ENCODE assay signal across 10 mouse cellular contexts in genomic region chr19:27363891-27364290, GRCm38 (mm10). TPM values are rescaled to one million over a fixed set of nuclear protein-coding genes. Genes with fewer than 3 reads are reported as not detected.
A peak's percentile ranks its signal among the peaks of the same experiment; 100 is the strongest.
DNase-seq lines count a peak whose midpoint lies in the region; ATAC-seq and TF ChIP-seq lines count a peak whose summit lies in the region.
"Had no signal": no experiment of that assay in that cellular context is flagged by ENCODE, and none has a peak within 500 bp of the region (broad histone marks: within the 10 kb centered on the region; RNA-seq: fewer than 3 reads in every experiment).

No protein-coding gene starts in this region.

- H3K27ac ChIP-seq in kidney, embryonic 15.5 days: no peak overlapping the region
- H3K27ac ChIP-seq in cortical plate, adult 2 months (ENCODE audit: insufficient read depth, low read length): no peak overlapping the region
- no peak overlapping the region for H3K27ac ChIP-seq in hindbrain, embryonic 14.5 days
- no peak overlapping the region for H3K27ac ChIP-seq in midbrain, embryonic 15.5 days

- no peak for TF ChIP-seq POLR2A in cortical plate, adult 2 months (IDR thresholded peaks at IDR 0.05; ENCODE audit: extremely low read depth, insufficient read depth, low read length)

- no peaks in the 10 kb centered on the region for H3K9me3 ChIP-seq in kidney, embryonic 15.5 days (replicated peaks)
- no peaks in the 10 kb centered on the region; the same call in 1 of the 2 replicates for H3K9me3 ChIP-seq in hindbrain, embryonic 14.5 days (ENCODE audit: control insufficient read depth, low read length)
- no peaks in the 10 kb centered on the region for H3K9me3 ChIP-seq in midbrain, embryonic 15.5 days

- WGBS in kidney, embryonic 15.5 days: 49% methylated on average over 4 of the region's 4 CpGs
- 56% methylated on average over 4 of the region's 4 CpGs for WGBS in hindbrain, embryonic 14.5 days
- WGBS in midbrain, embryonic 15.5 days: 36% methylated on average over 4 of the region's 4 CpGs

- DNase-seq in kidney, adult 9 months: no peak
- DNase-seq in hindbrain, embryonic 14.5 days (ENCODE audit: low spot score): no peak
- no peak for DNase-seq in cerebellum, adult 9-11 months
- DNase-seq in spleen, postnatal 36 days (ENCODE audit: low spot score in 2 of 2): no peak
- DNase-seq in left cerebral cortex, adult 11 months (ENCODE audit: low spot score): no peak
- DNase-seq: right cerebral cortex, adult 18-20 months had no signal

- no peak for TF ChIP-seq CTCF in cortical plate, adult 2 months (IDR thresholded peaks at IDR 0.05; ENCODE audit: extremely low read depth, insufficient read depth, low read length)

- no peaks in the 10 kb centered on the region for H3K27me3 ChIP-seq in kidney, embryonic 15.5 days
- H3K27me3 ChIP-seq in hindbrain, embryonic 14.5 days (ENCODE audit: control insufficient read depth, insufficient read depth, low read length): no peaks in the 10 kb centered on the region
- H3K27me3 ChIP-seq in midbrain, embryonic 15.5 days (replicated peaks): no peaks in the 10 kb centered on the region

- H3K4me3 ChIP-seq in kidney, embryonic 15.5 days (replicated peaks): peak overlapping the region; percentile 30
- H3K4me3 ChIP-seq in cortical plate, adult 2 months (ENCODE audit: insufficient read depth, low read length): 0 out of 2 replicates have a peak overlapping the region, but pooled peaks have one; percentile 14
- no peak overlapping the region for H3K4me3 ChIP-seq in hindbrain, embryonic 14.5 days (replicated peaks; ENCODE audit: low read length)
- no peak overlapping the region for H3K4me3 ChIP-seq in midbrain, embryonic 15.5 days

- peaks cover 7% of the 10 kb centered on the region for H3K4me1 ChIP-seq in kidney, embryonic 15.5 days
- H3K4me1 ChIP-seq in cortical plate, adult 2 months (ENCODE audit: control insufficient read depth, insufficient read depth, low read length): no peaks in the 10 kb centered on the region
- H3K4me1 ChIP-seq in hindbrain, embryonic 14.5 days (replicated peaks; ENCODE audit: control insufficient read depth, insufficient read depth, low read length): 0 out of 2 replicates have a peak, but pooled peaks cover 5% of the 10 kb centered on the region
- H3K4me1 ChIP-seq in midbrain, embryonic 15.5 days: peaks cover 3% of the 10 kb centered on the region

- no peak for ATAC-seq in kidney, embryonic 15.5 days (replicated peaks; ENCODE audit: low FRiP score)
- no peak for ATAC-seq in hindbrain, embryonic 14.5 days (ENCODE audit: low FRiP score)
- no peak for ATAC-seq in midbrain, embryonic 15.5 days (replicated peaks)
- ATAC-seq: Patski had no signal

- no peaks in the 10 kb centered on the region for H3K36me3 ChIP-seq in kidney, embryonic 15.5 days
- H3K36me3 ChIP-seq in hindbrain, embryonic 14.5 days (replicated peaks; ENCODE audit: control insufficient read depth, insufficient read depth): no peaks in the 10 kb centered on the region
- H3K36me3 ChIP-seq in midbrain, embryonic 15.5 days (replicated peaks): no peaks in the 10 kb centered on the region

- peak overlapping the region; percentile 57 for H3K4me2 ChIP-seq in kidney, embryonic 15.5 days
- peak overlapping the region; percentile 38; the same call in 1 of the 2 replicates for H3K4me2 ChIP-seq in hindbrain, embryonic 14.5 days (replicated peaks)
- peak overlapping the region; percentile 35 for H3K4me2 ChIP-seq in midbrain, embryonic 15.5 days

- H3K9ac ChIP-seq in kidney, embryonic 15.5 days: no peak overlapping the region
- H3K9ac ChIP-seq in hindbrain, embryonic 14.5 days: no peak overlapping the region
- H3K9ac ChIP-seq in midbrain, embryonic 15.5 days: no peak overlapping the region

RNA-seq across cellular contexts. Expression of gene Kcnv2, which starts 41.5 kb away (rescaled TPM):
- polyA plus RNA-seq in kidney, embryonic 15.5 days (2015; fragmentation: Nextera tagmentation; extraction: Ambion mirVana): 0.21 and 0.37 TPM in 2 replicates
- not detected in 2 replicates for polyA plus RNA-seq in cortical plate, adult 2 months (2012; rRNA removed)
- polyA plus RNA-seq in hindbrain, embryonic 14.5 days (2014; fragmentation: Nextera tagmentation; extraction: Ambion mirVana): 0.05 and 0.10 TPM in 2 replicates
- 0.03 and 0.04 TPM in 2 replicates for polyA plus RNA-seq in midbrain, embryonic 15.5 days (2015; fragmentation: Nextera tagmentation; extraction: Ambion mirVana)
- polyA plus RNA-seq: Patski had no signal

Comparison
In these comparisons a context has a peak if more than half of its experiments do, and no peak if none do; other contexts are left out.
1. H3K4me3 ChIP-seq: peak in kidney, embryonic 15.5 days (single experiment) and cortical plate, adult 2 months (single experiment); none in hindbrain, embryonic 14.5 days (single experiment) and midbrain, embryonic 15.5 days (single experiment).
2. Peak in every context shown above with its lines, with median percentiles within 50 percentile points of each other: H3K4me2 ChIP-seq.